26 mouse cellular contexts compared by ENCODE assay signal in genomic region chr6:24324718-24325117, GRCm38 (mm10).
DNase-seq lines count a peak whose midpoint lies in the region; ATAC-seq and TF ChIP-seq lines count a peak whose summit lies in the region.
"Had no signal": no experiment of that assay in that cellular context is flagged by ENCODE, and none has a peak within 500 bp of the region (broad histone marks: within the 10 kb centered on the region; RNA-seq: fewer than 3 reads in every experiment).

No protein-coding gene starts in this region.

- no peaks in the 10 kb centered on the region for H3K9me3 ChIP-seq in forebrain, embryonic 16.5 days (ENCODE audit: control insufficient read depth, low read length)
- H3K9me3 ChIP-seq in forebrain, embryonic 12.5 days, result no peaks in the 10 kb centered on the region
- no peaks in the 10 kb centered on the region for H3K9me3 ChIP-seq in limb, embryonic 14.5 days (ENCODE audit: control insufficient read depth, low read length)
- no peaks in the 10 kb centered on the region for H3K9me3 ChIP-seq in limb, embryonic 10.5 days (replicated peaks)
- H3K9me3 ChIP-seq: embryonic facial prominence, embryonic 13.5 days; forebrain, embryonic 10.5 days; G1E; heart, embryonic 10.5 days; heart, embryonic 15.5 days; intestine, embryonic 15.5 days; midbrain, embryonic 10.5 days; midbrain, embryonic 15.5 days; neural tube, embryonic 15.5 days had no signal

- peak; percentile 55; the same call in 1 of the 2 replicates for ATAC-seq in forebrain, embryonic 16.5 days
- ATAC-seq in forebrain, embryonic 12.5 days (ENCODE audit: low FRiP score), result no peak
- ATAC-seq in limb, embryonic 14.5 days (ENCODE audit: low FRiP score, low read depth), result peak; percentile 23; the same call in 1 of the 2 replicates
- ATAC-seq: intestine, embryonic 15.5 days; midbrain, embryonic 15.5 days had no signal

- no peak overlapping the region for H3K9ac ChIP-seq in forebrain, embryonic 16.5 days (replicated peaks; ENCODE audit: low read depth, low read length)
- no peak overlapping the region for H3K9ac ChIP-seq in forebrain, embryonic 12.5 days
- H3K9ac ChIP-seq in limb, embryonic 14.5 days (ENCODE audit: low read depth, low read length, severe bottlenecking), result no peak overlapping the region
- H3K9ac ChIP-seq: embryonic facial prominence, embryonic 13.5 days; heart, embryonic 15.5 days; intestine, embryonic 15.5 days; liver, embryonic 14.5 days; lung, embryonic 14.5 days; midbrain, embryonic 15.5 days; neural tube, embryonic 15.5 days had no signal

- no peak overlapping the region for H3K4me2 ChIP-seq in forebrain, embryonic 16.5 days (ENCODE audit: low read length)
- H3K4me2 ChIP-seq in forebrain, embryonic 12.5 days, result no peak overlapping the region
- no peak overlapping the region for H3K4me2 ChIP-seq in limb, embryonic 14.5 days (replicated peaks; ENCODE audit: low read depth, low read length, severe bottlenecking)
- H3K4me2 ChIP-seq: embryonic facial prominence, embryonic 13.5 days; heart, embryonic 15.5 days; intestine, embryonic 15.5 days; lung, embryonic 14.5 days; midbrain, embryonic 15.5 days; neural tube, embryonic 15.5 days had no signal

- no peak overlapping the region for H3K27ac ChIP-seq in forebrain, embryonic 16.5 days (ENCODE audit: low read length)
- H3K27ac ChIP-seq in forebrain, embryonic 12.5 days, result no peak overlapping the region
- H3K27ac ChIP-seq in layer of hippocampus, adult 2 months, result peak overlapping the region; percentile 81
- no peak overlapping the region for H3K27ac ChIP-seq in limb, embryonic 14.5 days (replicated peaks; ENCODE audit: low read depth, low read length)
- H3K27ac ChIP-seq in limb, embryonic 10.5 days, result no peak overlapping the region
- H3K27ac ChIP-seq: embryonic facial prominence, embryonic 13.5 days; forebrain, embryonic 10.5 days; heart, embryonic 10.5 days; heart, embryonic 15.5 days; hindbrain, postnatal 0 days; intestine, embryonic 15.5 days; liver, embryonic 14.5 days; midbrain, embryonic 10.5 days; midbrain, embryonic 15.5 days; neural tube, embryonic 15.5 days had no signal

- no peak for TF ChIP-seq POLR2A in limb, embryonic 14.5 days (IDR thresholded peaks at IDR 0.05; ENCODE audit: borderline replicate concordance, extremely low read depth, insufficient read depth, insufficient read length)
- TF ChIP-seq POLR2A in lung, adult 2 months (IDR thresholded peaks at IDR 0.05; ENCODE audit: borderline replicate concordance, extremely low read depth, low read depth, low read length), result no peak

- WGBS in forebrain, embryonic 16.5 days, result 42% methylated on average over 3 of the region's 3 CpGs
- 72% methylated on average over 3 of the region's 3 CpGs for WGBS in forebrain, embryonic 12.5 days
- 72% methylated on average over 3 of the region's 3 CpGs for WGBS in limb, embryonic 14.5 days
- 78% methylated on average over 3 of the region's 3 CpGs for WGBS in limb, embryonic 10.5 days
- 67% methylated on average over 3 of the region's 3 CpGs for WGBS in lung, adult 2 months

- no peak for TF ChIP-seq CTCF in layer of hippocampus, adult 2 months (conservative IDR thresholded peaks at IDR 0.05)
- no peak for TF ChIP-seq CTCF in lung, adult 2 months (IDR thresholded peaks at IDR 0.05; ENCODE audit: insufficient read depth, low read length)

- H3K27me3 ChIP-seq in forebrain, embryonic 16.5 days (replicated peaks; ENCODE audit: control insufficient read depth, insufficient read depth, low read length), result no peaks in the 10 kb centered on the region
- no peaks in the 10 kb centered on the region for H3K27me3 ChIP-seq in forebrain, embryonic 12.5 days
- no peaks in the 10 kb centered on the region for H3K27me3 ChIP-seq in limb, embryonic 14.5 days (ENCODE audit: control insufficient read depth, insufficient read depth, low read length)
- H3K27me3 ChIP-seq in limb, embryonic 10.5 days (ENCODE audit: low read depth, poor library complexity, severe bottlenecking), result no peaks in the 10 kb centered on the region
- H3K27me3 ChIP-seq: embryonic facial prominence, embryonic 13.5 days; heart, embryonic 15.5 days; intestine, embryonic 15.5 days; midbrain, embryonic 15.5 days; neural tube, embryonic 15.5 days had no signal

- H3K4me3 ChIP-seq in forebrain, embryonic 16.5 days (replicated peaks; ENCODE audit: low read length), result no peak overlapping the region
- H3K4me3 ChIP-seq in forebrain, embryonic 12.5 days (replicated peaks), result no peak overlapping the region
- no peak overlapping the region for H3K4me3 ChIP-seq in layer of hippocampus, adult 2 months
- H3K4me3 ChIP-seq in limb, embryonic 14.5 days (replicated peaks; ENCODE audit: low read length), result no peak overlapping the region
- no peak overlapping the region for H3K4me3 ChIP-seq in limb, embryonic 10.5 days
- no peak overlapping the region for H3K4me3 ChIP-seq in lung, adult 2 months (replicated peaks; ENCODE audit: extremely low read depth, low read depth, low read length)
- H3K4me3 ChIP-seq: embryonic facial prominence, embryonic 13.5 days; forebrain, embryonic 10.5 days; heart, embryonic 10.5 days; heart, embryonic 15.5 days; intestine, embryonic 15.5 days; midbrain, embryonic 10.5 days; midbrain, embryonic 15.5 days; neural tube, embryonic 15.5 days had no signal

- H3K4me1 ChIP-seq in forebrain, embryonic 16.5 days (replicated peaks; ENCODE audit: control insufficient read depth, insufficient read depth, low read length), result peaks cover 5% of the 10 kb centered on the region; the same call in 1 of the 2 replicates
- no peaks in the 10 kb centered on the region for H3K4me1 ChIP-seq in forebrain, embryonic 12.5 days
- no peaks in the 10 kb centered on the region for H3K4me1 ChIP-seq in limb, embryonic 14.5 days (ENCODE audit: control insufficient read depth, insufficient read depth, low read length)
- no peaks in the 10 kb centered on the region for H3K4me1 ChIP-seq in limb, embryonic 10.5 days
- H3K4me1 ChIP-seq in lung, adult 2 months (ENCODE audit: control insufficient read depth, insufficient read depth, low read length), result 0 out of 2 replicates have a peak, but pooled peaks cover 2% of the 10 kb centered on the region
- H3K4me1 ChIP-seq: embryonic facial prominence, embryonic 13.5 days; forebrain, embryonic 10.5 days; heart, embryonic 10.5 days; heart, embryonic 15.5 days; intestine, embryonic 15.5 days; midbrain, embryonic 10.5 days; midbrain, embryonic 15.5 days; neural tube, embryonic 15.5 days had no signal

- DNase-seq in layer of hippocampus, adult 2 months (ENCODE audit: low spot score in 2 of 2), result peak; percentile 21 to 35
- no peak for DNase-seq in layer of hippocampus, postnatal 25 days (ENCODE audit: extremely low spot score in 1 of 2, low spot score in 1 of 2)
- DNase-seq in limb, embryonic 14.5 days (ENCODE audit: low spot score), result no peak
- no peak for DNase-seq in limb, embryonic 10.5 days (ENCODE audit: low spot score)
- no peak for DNase-seq in lung, adult 2 months
- DNase-seq: adrenal gland, adult 8-10 months; gastrocnemius, postnatal 25 days; heart, adult 11 months; liver; spleen, adult 18-20 months; thymus, adult 18-20 months; thymus, postnatal 25 days had no signal

- no peaks in the 10 kb centered on the region for H3K36me3 ChIP-seq in forebrain, embryonic 16.5 days (ENCODE audit: control insufficient read depth, insufficient read depth)
- H3K36me3 ChIP-seq in forebrain, embryonic 12.5 days (replicated peaks), result no peaks in the 10 kb centered on the region
- no peaks in the 10 kb centered on the region for H3K36me3 ChIP-seq in limb, embryonic 14.5 days (ENCODE audit: control insufficient read depth, insufficient read depth, low read length)
- no peaks in the 10 kb centered on the region for H3K36me3 ChIP-seq in limb, embryonic 10.5 days
- H3K36me3 ChIP-seq: embryonic facial prominence, embryonic 13.5 days; forebrain, embryonic 10.5 days; G1E; heart, embryonic 10.5 days; heart, embryonic 15.5 days; intestine, embryonic 15.5 days; midbrain, embryonic 10.5 days; midbrain, embryonic 15.5 days; neural tube, embryonic 15.5 days had no signal

Comparison
In these comparisons a context has a peak if more than half of its experiments do, and no peak if none do; other contexts are left out.
1. DNase-seq: peak in layer of hippocampus, adult 2 months (2 of 2); none in layer of hippocampus, postnatal 25 days (0 of 2), limb, embryonic 14.5 days (single experiment), limb, embryonic 10.5 days (single experiment) and lung, adult 2 months (single experiment).